8 mouse cellular contexts compared by ENCODE assay signal in the genomic region with DNA sequence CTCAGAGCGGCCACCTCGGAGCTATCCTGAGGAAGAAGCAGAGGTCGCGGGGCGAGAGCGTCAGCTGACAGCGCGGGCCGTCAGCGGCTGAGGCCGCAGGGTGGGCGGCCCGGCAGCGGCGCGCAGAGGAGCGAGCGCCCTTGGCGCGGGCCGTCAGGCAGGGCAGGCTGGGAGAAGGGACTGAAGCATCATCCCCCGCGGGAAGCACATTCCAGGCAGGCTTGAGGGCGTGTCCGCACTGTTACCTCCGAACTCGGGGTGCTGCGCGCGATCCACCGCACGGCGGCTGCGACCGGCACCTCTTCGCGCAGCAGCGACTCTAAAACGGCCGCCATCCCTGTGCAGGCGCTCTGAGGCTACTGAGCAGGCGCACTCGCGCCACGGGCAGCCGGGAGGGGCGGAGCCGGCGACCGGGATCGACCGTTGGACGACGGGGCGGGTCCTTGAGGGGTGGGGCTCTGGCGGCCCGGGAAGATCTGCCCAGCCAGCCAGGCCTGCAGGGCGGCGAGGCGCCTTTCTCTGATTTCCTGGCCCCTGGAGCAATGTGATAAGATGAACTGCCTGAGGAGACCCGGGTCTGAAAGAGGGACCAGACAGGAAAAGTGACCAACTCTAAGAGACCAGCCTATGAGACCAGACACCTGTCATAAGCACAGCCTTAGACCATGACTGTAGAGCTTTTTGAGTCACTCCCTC.
DNase-seq lines count a peak whose midpoint lies in the region; ATAC-seq and TF ChIP-seq lines count a peak whose summit lies in the region.

No protein-coding gene starts in this region.

- ATAC-seq in forebrain, embryonic 12.5 days (ENCODE audit: low FRiP score): peak; percentile 98
- peak; percentile 99 for ATAC-seq in liver, postnatal 0 days
- ATAC-seq in neural tube, embryonic 14.5 days (ENCODE audit: low read depth): peak; percentile 99

- in situ Hi-C loops in CH12.LX (cut with MboI; ENCODE audit: low pct_ligation_motif_present, low pct_unique_long_range_greater_than_20kb, low sequenced_read_pairs): no loop called here

- no peak for TF ChIP-seq EP300 in CH12.LX (IDR thresholded peaks at IDR 0.05; ENCODE audit: low read length)
- TF ChIP-seq EP300 in liver, postnatal 0 days (IDR thresholded peaks at IDR 0.05; ENCODE audit: low read depth): peak; percentile 72; the same call in 1 of the 2 replicates

- peak overlapping the region; percentile 83 to 98 (median 86) for H3K4me3 ChIP-seq in CH12.LX (replicated peaks in 1 of 3; ENCODE audit: low read depth in 2 of 3, low read length in 2 of 3, poor library complexity in 1 of 3)
- H3K4me3 ChIP-seq in forebrain, embryonic 12.5 days (replicated peaks): peak overlapping the region; percentile 96
- H3K4me3 ChIP-seq in liver, postnatal 0 days (ENCODE audit: low read depth, low read length): peak overlapping the region; percentile 96
- peak overlapping the region; percentile 93 for H3K4me3 ChIP-seq in neural tube, embryonic 14.5 days (ENCODE audit: low read depth, low read length)

- H3K9ac ChIP-seq in CH12.LX (ENCODE audit: insufficient read depth, low read depth): peak overlapping the region; percentile 85
- H3K9ac ChIP-seq in forebrain, embryonic 12.5 days: peak overlapping the region; percentile 95
- H3K9ac ChIP-seq in liver, postnatal 0 days (replicated peaks): peak overlapping the region; percentile 88
- H3K9ac ChIP-seq in neural tube, embryonic 14.5 days (replicated peaks; ENCODE audit: low read depth, low read length): peak overlapping the region; percentile 86

- peak overlapping the region; percentile 21; the same call in 1 of the 2 replicates for H3K27ac ChIP-seq in CH12.LX (ENCODE audit: insufficient read depth, low read depth)
- H3K27ac ChIP-seq in forebrain, embryonic 12.5 days: peak overlapping the region; percentile 95
- peak overlapping the region; percentile 93 for H3K27ac ChIP-seq in liver, postnatal 0 days (ENCODE audit: low read depth)
- H3K27ac ChIP-seq in neural tube, embryonic 14.5 days (ENCODE audit: low read depth, low read length): peak overlapping the region; percentile 84

- peaks cover 11% of the 10 kb centered on the region; the same call in 1 of the 2 replicates for H3K79me2 ChIP-seq in CH12.LX (replicated peaks; ENCODE audit: control insufficient read depth, extremely low read depth, insufficient read depth, poor library complexity, severe bottlenecking)

- no peaks in the 10 kb centered on the region for H3K9me3 ChIP-seq in CH12.LX (replicated peaks; ENCODE audit: low read length)
- no peaks in the 10 kb centered on the region for H3K9me3 ChIP-seq in forebrain, embryonic 12.5 days
- H3K9me3 ChIP-seq in liver, postnatal 0 days (ENCODE audit: low read length): no peaks in the 10 kb centered on the region
- H3K9me3 ChIP-seq in neural tube, embryonic 14.5 days (ENCODE audit: control insufficient read depth, low read length): no peaks in the 10 kb centered on the region

- peaks cover 10 to 45% of the 10 kb centered on the region in 2 experiments for H3K4me1 ChIP-seq in CH12.LX (ENCODE audit: control insufficient read depth in 1 of 2, insufficient read depth in 2 of 2)
- peaks cover 33% of the 10 kb centered on the region for H3K4me1 ChIP-seq in forebrain, embryonic 12.5 days
- peaks cover 26% of the 10 kb centered on the region for H3K4me1 ChIP-seq in liver, postnatal 0 days (ENCODE audit: insufficient read depth)
- peaks cover 25% of the 10 kb centered on the region for H3K4me1 ChIP-seq in neural tube, embryonic 14.5 days (ENCODE audit: control insufficient read depth, insufficient read depth, low read length)

- peak; percentile 88 for DNase-seq in CH12.LX (ENCODE audit: extremely low read depth)
- DNase-seq in c-Kit-positive CD71-positive TER-119-negative erythroid progenitor cells, embryonic 14.5 days (ENCODE audit: low read depth): peak; percentile 89
- peak; percentile 95 to 96 for DNase-seq in heart, postnatal 10 days
- DNase-seq in large intestine, adult 2 months (ENCODE audit: low read depth, low spot score): peak; percentile 60
- peak; percentile 99 for DNase-seq in liver, postnatal 0 days
- peak; percentile 97 for DNase-seq in testis, postnatal 10 days (ENCODE audit: low spot score)

- TF ChIP-seq POLR2A in CH12.LX (IDR thresholded peaks at IDR 0.05; ENCODE audit: low read depth, low read length): peak; percentile 89

- no peaks in the 10 kb centered on the region for H3K27me3 ChIP-seq in CH12.LX (replicated peaks)
- H3K27me3 ChIP-seq in forebrain, embryonic 12.5 days: no peaks in the 10 kb centered on the region
- H3K27me3 ChIP-seq in liver, postnatal 0 days (ENCODE audit: insufficient read depth, low read length): no peaks in the 10 kb centered on the region
- no peaks in the 10 kb centered on the region for H3K27me3 ChIP-seq in neural tube, embryonic 14.5 days (ENCODE audit: control insufficient read depth, insufficient read depth, low read length)

- under 1% methylated on average over 61 of the region's 61 CpGs for WGBS in forebrain, embryonic 12.5 days
- under 1% methylated on average over 61 of the region's 61 CpGs for WGBS in large intestine, adult 2 months
- WGBS in liver, postnatal 0 days (ENCODE audit: insufficient replicate concordance): 0% methylated on average over 28 of the region's 61 CpGs
- under 1% methylated on average over 55 of the region's 61 CpGs for WGBS in neural tube, embryonic 14.5 days

- dilution Hi-C loops in CH12.LX (cut with MboI; ENCODE audit: extremely low pct_ligation_motif_present, extremely low pct_unique_long_range_greater_than_20kb, low sequenced_read_pairs): no loop called here

- intact Hi-C loops in heart, postnatal 10 days (cut with DNase I): loop anchor here (2.0 kb wide), 1 partner anchor 119 kb away; a partner anchor contains a TSS

- peaks cover 22 to 37% of the 10 kb centered on the region in 2 experiments for H3K36me3 ChIP-seq in CH12.LX (replicated peaks in 1 of 2; ENCODE audit: control insufficient read depth in 1 of 2, insufficient read depth in 1 of 2, low read length in 1 of 2)
- H3K36me3 ChIP-seq in forebrain, embryonic 12.5 days (replicated peaks): peaks cover 26% of the 10 kb centered on the region
- peaks cover 36% of the 10 kb centered on the region for H3K36me3 ChIP-seq in liver, postnatal 0 days (replicated peaks; ENCODE audit: insufficient read depth, low read length)
- H3K36me3 ChIP-seq in neural tube, embryonic 14.5 days (ENCODE audit: control insufficient read depth, insufficient read depth, low read length): peaks cover 21% of the 10 kb centered on the region

- H3K4me2 ChIP-seq in CH12.LX (ENCODE audit: insufficient read depth, low read depth, poor library complexity, severe bottlenecking): peak overlapping the region; percentile 91; the same call in 1 of the 2 replicates
- peak overlapping the region; percentile 93 for H3K4me2 ChIP-seq in forebrain, embryonic 12.5 days
- H3K4me2 ChIP-seq in liver, postnatal 0 days (ENCODE audit: low read depth, low read length): peak overlapping the region; percentile 96
- H3K4me2 ChIP-seq in neural tube, embryonic 14.5 days (ENCODE audit: low read depth, low read length): peak overlapping the region; percentile 99

- no peak for TF ChIP-seq CTCF in CH12.LX (conservative IDR thresholded peaks at IDR 0.05 in 1 of 2, IDR thresholded peaks at IDR 0.05 in 1 of 2; ENCODE audit: low read depth in 2 of 2, low read length in 2 of 2)
- no peak for TF ChIP-seq CTCF in liver, postnatal 0 days (IDR thresholded peaks at IDR 0.05; ENCODE audit: low read depth)

- TF ChIP-seq RAD21 in CH12.LX (IDR thresholded peaks at IDR 0.05; ENCODE audit: low read depth, low read length): no peak

TF ChIP-seq in CH12.LX, 34 proteins besides CTCF, POLR2A, EP300 and RAD21:
- TF ChIP-seq HCFC1 (IDR thresholded peaks at IDR 0.05; ENCODE audit: low read depth, low read length) (peak; percentile 9), ZMIZ1 (IDR thresholded peaks at IDR 0.05; ENCODE audit: low read depth, low read length) (peak; percentile 79; the same call in 1 of the 2 replicates), ZC3H11A (IDR thresholded peaks at IDR 0.05; ENCODE audit: low read depth, low read length) (no peak), MEF2A (IDR thresholded peaks at IDR 0.05; ENCODE audit: borderline replicate concordance, low read depth, low read length) (no peak), E2F4 (IDR thresholded peaks at IDR 0.05; ENCODE audit: insufficient replicate concordance, low read depth, low read length) (no peak), RCOR1 (conservative IDR thresholded peaks at IDR 0.05; ENCODE audit: low read depth, low read length) (no peak), NELFE (IDR thresholded peaks at IDR 0.05; ENCODE audit: low read depth, low read length) (peak; percentile 87), CHD1 (IDR thresholded peaks at IDR 0.05; ENCODE audit: low read depth, low read length) (no peak), MAFK (IDR thresholded peaks at IDR 0.05; ENCODE audit: insufficient replicate concordance, low read length) (no peak), TCF12 (IDR thresholded peaks at IDR 0.05; ENCODE audit: low read depth, low read length) (peak; percentile 84), SIN3A (IDR thresholded peaks at IDR 0.05; ENCODE audit: low read length) (peak; percentile 16; the same call in 1 of the 2 replicates), MXI1 (IDR thresholded peaks at IDR 0.05; ENCODE audit: low read depth, low read length) (peak; percentile 72; the same call in 1 of the 2 replicates), NRF1 (IDR thresholded peaks at IDR 0.05; ENCODE audit: low read depth, low read length) (peak; percentile 83), POLR2AphosphoS2 (IDR thresholded peaks at IDR 0.05; ENCODE audit: low read depth, low read length) (peak; percentile 33; the same call in 1 of the 2 replicates), TBP (conservative IDR thresholded peaks at IDR 0.05; ENCODE audit: low read depth, low read length) (no peak; the same call in 1 of the 2 replicates), KAT2A (IDR thresholded peaks at IDR 0.05; ENCODE audit: insufficient replicate concordance, low read length) (0 out of 2 replicates have a peak, but pooled peaks have one; percentile 15), CHD2 (IDR thresholded peaks at IDR 0.05; ENCODE audit: low read length) (no peak), UBTF (IDR thresholded peaks at IDR 0.05; ENCODE audit: low read depth, low read length) (peak; percentile 43; the same call in 1 of the 2 replicates), USF1 (IDR thresholded peaks at IDR 0.05; ENCODE audit: low read depth, low read length) (no peak)
TF ChIP-seq in CH12.LX: peak in this region for 10.

Comparison
In these comparisons a context has a peak if more than half of its experiments do, and no peak if none do; other contexts are left out.
1. Peak in every context shown above with its lines: DNase-seq, ATAC-seq, H3K4me3 ChIP-seq and H3K27ac ChIP-seq.
2. H3K27ac ChIP-seq: peak in every context shown above with its lines; median percentile 95 in forebrain, embryonic 12.5 days; 93 in liver, postnatal 0 days; 84 in neural tube, embryonic 14.5 days; 21 in CH12.LX.